Mouse (Mus musculus) right cerebral cortex, adult 2 months (tissue): ENCODE data around the gene Myo1d.

Experiments
- DNase-seq, 2 experiments: peaks; one replicate each; pipeline ENCODE4 v3.0.0; 2021 to 2022; ENCODE audit warnings: low spot score in 2 of 2

The Myo1d gene

DNA sequence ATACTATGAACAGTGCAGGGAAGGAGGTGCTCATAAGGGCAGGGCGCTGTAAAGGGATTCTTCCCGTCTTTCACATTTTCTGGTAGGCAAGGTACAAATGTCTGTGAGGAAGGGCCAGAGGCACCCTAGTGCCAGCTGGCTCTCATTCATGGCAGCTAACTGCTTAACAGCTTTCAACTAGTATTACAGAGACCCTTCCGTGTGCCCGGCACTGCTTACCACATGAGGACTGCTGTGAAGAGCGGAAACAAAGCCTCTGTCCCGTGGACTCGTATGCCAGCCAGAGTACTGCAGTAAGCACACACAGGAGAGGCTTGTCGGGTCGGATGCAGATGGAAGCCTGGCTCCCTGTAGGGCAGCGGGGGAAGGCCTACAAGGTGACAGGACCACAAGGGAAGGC is 229.6 kb downstream of the Myo1d start:
- DNase-seq = peak; percentile 7 to 23

- DNase-seq = peak; percentile 16 to 27
These were observed 230.0 kb downstream of the Myo1d start for GRCm38 (mm10) chr11:80549854-80550253.

- no peak for DNase-seq
These were observed 233.6 kb downstream of the Myo1d start for GRCm38 (mm10) chr11:80546233-80546632.

DNA sequence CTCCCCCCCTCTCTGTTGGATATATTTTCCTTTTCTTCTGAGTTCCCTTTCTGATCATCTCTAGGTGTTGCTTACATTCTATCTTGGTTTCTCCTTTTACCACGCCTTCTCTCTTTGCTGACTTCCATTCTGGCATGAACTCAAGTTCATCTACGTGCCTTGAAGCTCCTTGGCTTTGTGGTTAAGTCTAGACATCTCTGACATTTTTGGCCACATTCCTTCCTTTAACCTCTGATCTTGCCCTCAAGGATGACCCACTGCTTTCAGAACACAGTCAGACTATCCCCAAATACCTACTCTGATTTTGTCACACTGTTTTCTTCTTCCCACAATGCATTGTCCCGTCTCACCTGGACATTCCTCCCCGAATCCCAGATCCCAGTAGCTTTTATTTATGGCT is 240.8 kb downstream of the Myo1d start:
- no peak for DNase-seq

DNA sequence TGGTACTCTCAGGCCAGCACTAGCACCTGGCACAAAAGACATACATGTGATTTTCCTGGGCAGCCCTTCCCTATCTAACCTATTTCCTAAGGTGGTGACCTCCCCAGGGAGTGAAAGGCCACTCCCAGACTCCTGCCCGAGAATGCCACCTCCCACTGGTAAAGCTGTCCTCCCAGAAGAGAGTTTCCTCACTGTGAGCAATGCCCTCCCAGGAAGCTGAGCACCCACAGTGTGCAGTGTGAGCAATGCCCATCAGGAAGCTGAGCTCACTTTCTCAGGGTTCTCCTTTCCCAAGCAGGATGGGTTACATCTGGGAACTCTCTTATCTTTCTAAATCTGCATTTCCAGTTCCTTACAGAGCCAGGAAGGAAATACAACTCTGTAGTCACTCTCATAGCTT is 246.9 kb downstream of the Myo1d start:
- DNase-seq = no peak

DNA sequence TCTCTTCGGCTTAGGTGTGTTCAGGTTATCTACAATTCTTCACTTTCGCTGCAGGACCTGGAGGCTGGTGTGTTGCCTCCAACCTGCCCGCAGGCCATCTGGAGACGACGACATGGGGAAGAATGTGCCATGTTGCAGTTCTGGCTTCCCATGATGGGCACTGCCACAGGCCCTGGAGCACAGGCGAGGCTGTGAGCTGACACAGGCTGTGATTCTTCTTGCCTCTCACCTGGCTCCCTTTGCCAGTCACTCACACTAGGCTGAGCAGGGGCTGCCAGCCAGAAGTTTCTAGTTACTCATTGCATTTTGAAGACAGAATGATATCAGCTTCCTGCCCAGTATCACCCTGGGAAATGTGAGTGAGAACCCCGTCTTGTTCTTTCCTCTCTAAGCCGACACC is 250.7 kb downstream of the Myo1d start:
- DNase-seq = no peak

DNA sequence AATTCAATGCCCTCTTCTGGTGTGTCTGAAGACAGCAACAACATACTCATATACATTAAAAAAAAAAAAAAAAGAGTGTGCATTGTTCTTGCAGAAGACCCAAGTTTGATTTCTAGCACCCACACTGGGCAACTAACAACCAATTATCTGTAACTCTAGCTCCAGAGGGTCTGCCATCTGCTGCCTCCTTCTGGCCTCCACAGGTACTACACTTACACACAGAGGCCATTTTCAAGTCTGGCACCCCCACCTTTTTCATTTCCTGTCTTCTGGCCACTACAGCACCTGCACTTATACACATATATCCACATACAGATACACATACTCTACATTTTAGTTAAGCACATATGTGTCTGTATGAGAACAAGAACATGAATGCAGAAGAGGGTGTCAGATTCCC is 252.1 kb downstream of the Myo1d start:
- no peak for DNase-seq

DNA sequence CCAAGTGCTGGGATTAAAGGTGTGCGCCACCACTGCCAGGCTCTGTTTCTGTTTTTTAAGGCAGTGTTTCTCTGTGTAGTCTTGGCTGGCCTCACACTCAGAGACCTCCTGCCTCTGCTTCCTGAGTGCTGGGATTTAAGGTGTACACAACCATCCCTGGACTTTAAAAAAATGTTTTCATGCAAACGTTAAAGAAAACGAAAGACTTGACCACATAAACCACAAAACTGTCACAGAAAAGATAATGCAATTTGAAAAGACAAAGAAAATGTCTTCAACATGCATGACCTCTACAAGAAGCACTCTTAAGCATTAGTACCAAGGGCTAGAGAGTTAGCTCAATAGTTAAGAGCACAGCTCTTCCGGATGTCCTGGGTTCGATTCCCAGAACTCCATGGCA is 255.6 kb downstream of the Myo1d start:
- no peak for DNase-seq

GRCm38 (mm10) chr11:80523410-80523809 is 256.4 kb downstream of the Myo1d start:
- DNase-seq = no peak

GRCm38 (mm10) chr11:80522852-80523251 is 257.0 kb downstream of the Myo1d start:
- no peak for DNase-seq

- no peak for DNase-seq
These were observed 258.7 kb downstream of the Myo1d start for GRCm38 (mm10) chr11:80521148-80521547.

- DNase-seq = peak; percentile 75 to 76
These were observed 261.1 kb downstream of the Myo1d start for GRCm38 (mm10) chr11:80518421-80519367.

GRCm38 (mm10) chr11:80515895-80516294 is 263.9 kb downstream of the Myo1d start:
- no peak for DNase-seq

GRCm38 (mm10) chr11:80515346-80515745 is 264.5 kb downstream of the Myo1d start:
- no peak for DNase-seq

GRCm38 (mm10) chr11:80513796-80514195 is 266.0 kb downstream of the Myo1d start:
- DNase-seq = no peak

GRCm38 (mm10) chr11:80512313-80513056 is 267.3 kb downstream of the Myo1d start:
- no peak for DNase-seq

DNA sequence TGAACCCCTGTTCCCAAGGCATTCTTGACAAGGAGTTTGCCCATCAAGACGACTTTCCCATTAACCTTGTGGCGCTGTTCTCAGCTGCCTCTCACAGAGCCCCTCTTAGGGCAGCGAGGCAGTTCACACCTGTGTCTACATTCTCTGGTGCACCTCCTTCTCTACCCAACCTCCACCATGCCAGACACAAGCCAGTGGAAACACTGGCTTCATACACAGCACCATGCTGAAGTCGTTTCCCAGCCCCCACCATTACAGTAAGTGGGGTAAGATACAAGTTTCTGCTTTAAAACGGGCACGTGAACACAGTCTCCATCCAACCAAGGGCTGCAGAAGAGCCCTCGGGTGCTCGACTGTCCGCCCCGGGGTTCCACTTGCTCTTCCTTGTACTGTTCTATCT is 269.7 kb downstream of the Myo1d start:
- DNase-seq = no peak

DNA sequence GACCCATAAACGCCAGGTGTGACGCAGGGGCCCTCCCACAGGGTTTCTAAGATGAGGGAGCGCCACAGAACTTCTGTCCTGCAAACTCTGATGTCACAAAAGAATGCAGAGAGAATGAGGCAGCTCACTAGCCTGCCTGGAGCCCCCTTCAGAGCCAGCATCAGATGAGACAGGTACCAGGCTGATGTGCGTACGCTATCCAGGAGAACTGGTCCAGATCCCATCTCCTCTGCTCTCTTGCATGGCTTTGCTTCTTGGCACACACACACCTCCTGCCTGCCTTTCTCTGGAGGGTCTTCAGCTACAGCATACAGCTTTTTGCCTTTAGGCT is 270.7 kb downstream of the Myo1d start:
- DNase-seq = no peak

GRCm38 (mm10) chr11:80508361-80509175 is 271.3 kb downstream of the Myo1d start:
- DNase-seq = peak in 1 of 2 experiments; percentile 58

GRCm38 (mm10) chr11:80507791-80508190 is 272.0 kb downstream of the Myo1d start:
- no peak for DNase-seq

DNA sequence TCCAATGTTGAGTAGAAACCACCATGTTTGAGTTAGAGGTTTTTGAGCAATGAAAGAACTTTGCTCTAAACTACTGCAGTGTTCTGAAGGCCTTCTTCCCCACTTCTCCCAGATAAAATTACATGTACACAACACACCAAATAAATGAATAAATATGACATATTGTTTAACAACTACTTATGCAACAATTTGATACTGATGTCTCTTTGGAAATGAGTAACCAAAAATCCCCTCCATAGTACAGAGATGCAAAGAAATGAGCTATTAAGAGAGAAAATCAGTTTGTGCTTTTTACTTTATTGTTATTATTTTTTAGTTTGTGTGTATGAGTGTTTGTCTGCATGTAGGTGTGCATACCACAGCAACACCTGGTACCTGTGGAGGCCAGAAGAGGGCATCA is 273.3 kb downstream of the Myo1d start:
- no peak for DNase-seq

DNA sequence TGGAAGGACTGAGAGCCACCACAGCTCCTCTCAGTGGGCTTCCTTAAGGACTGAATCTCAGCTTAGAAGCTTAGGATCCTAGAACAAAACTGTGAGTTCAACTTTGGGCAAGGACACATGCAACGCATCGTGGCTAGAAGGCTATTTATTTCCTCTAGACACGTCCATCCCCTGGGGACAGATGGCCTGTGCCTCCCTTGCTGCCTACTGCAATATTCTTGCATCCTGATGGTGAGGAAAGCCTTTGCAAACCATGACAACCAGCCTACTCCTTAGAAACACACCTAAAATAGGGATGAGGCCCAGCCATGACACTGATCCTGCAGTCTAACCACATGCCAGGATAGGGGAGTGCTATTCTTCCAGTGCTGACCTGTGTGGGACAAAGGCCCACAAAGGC is 274.2 kb downstream of the Myo1d start:
- peak; percentile 62 to 70 for DNase-seq
